Mouse (Mus musculus) intestine, embryonic 14.5 days (tissue): ENCODE measurements around the gene Cphx3. TPM values are rescaled to one million over a fixed set of nuclear protein-coding genes. Genes with fewer than 3 reads are reported as not detected.
"Not testable (repeated sequence)": the region's sequence is repeated elsewhere in the genome, so short reads cannot be mapped to it uniquely, and the experiment has no call there.

ENCODE experiments used
- ATAC-seq: fragments of 200-750 bp; cut with Nextera tagmentation; replicated peaks from 2 replicates; pipeline ENCODE4 v1.8.0; 2017; ENCODE audit warnings: low read depth, moderate number of reproducible peaks, moderate TSS enrichment, moderate library complexity; ENCODE audit not compliant: low FRiP score, low TSS enrichment
- DNase-seq: peaks from one replicate; pipeline ENCODE4 v3.0.0-alpha.2; 2018; ENCODE audit warnings: low spot score
- H3K27ac ChIP-seq: fragments of 300-500 bp; sonication (generic); 2 replicates; pipeline ENCODE4 v1.5.1; 2014; ENCODE audit warnings: low read depth, mild to moderate bottlenecking, control low read depth
- H3K27me3 ChIP-seq: fragments of 300-500 bp; sonication (generic); replicated peaks from 2 replicates; pipeline ENCODE4 v1.6.1; 2014; ENCODE audit warnings: low read length, control low read depth; ENCODE audit not compliant: control insufficient read depth, insufficient read depth
- H3K36me3 ChIP-seq: fragments of 300-500 bp; sonication (generic); 2 replicates; pipeline ENCODE4 v1.6.1; 2014; ENCODE audit warnings: low read length, control low read depth; ENCODE audit not compliant: control insufficient read depth, insufficient read depth
- H3K4me1 ChIP-seq: fragments of 300-500 bp; sonication (generic); replicated peaks from 2 replicates; pipeline ENCODE4 v1.6.1; 2014; ENCODE audit warnings: low read length, control low read depth, mixed read lengths; ENCODE audit not compliant: control insufficient read depth, insufficient read depth
- H3K4me2 ChIP-seq: fragments of 300-500 bp; sonication (generic); 2 replicates; pipeline ENCODE4 v1.6.1; 2014; ENCODE audit warnings: low read length
- H3K4me3 ChIP-seq: fragments of 300-500 bp; sonication (generic); 2 replicates; pipeline ENCODE4 v1.5.1; 2014; ENCODE audit warnings: low read depth, low read length, control low read depth, mixed read lengths
- H3K9ac ChIP-seq: fragments of 300-500 bp; sonication (generic); 2 replicates; pipeline ENCODE4 v1.6.1; 2014; ENCODE audit warnings: mild to moderate bottlenecking, low read length
- H3K9me3 ChIP-seq: fragments of 300-500 bp; sonication (generic); 2 replicates; pipeline ENCODE4 v1.6.1; 2016; ENCODE audit warnings: low read length, control low read depth; ENCODE audit not compliant: control insufficient read depth
- WGBS: fragments of 180-500 bp; shearing (Covaris S2); extraction: QIAGEN DNeasy Blood & Tissue Kit; methylation state at CpG from one replicate; pipeline ENCODE4 v1.1.7; 2014; 5-methylcytosine and 5-hydroxymethylcytosine counted together
- polyA plus RNA-seq: library from polyadenylated mRNA; unstranded; fragments of >200 nt; fragmentation: Nextera tagmentation; extraction: Ambion mirVana; gene quantifications from 2 replicates; pipeline ENCODE4 v1.2.1, GENCODE M21; 2014

The Cphx3 gene
- polyA plus RNA-seq, 1 experiment from 2014 or later = 0.68 TPM

- not testable (repeated sequence) for H3K4me2 ChIP-seq, H3K27ac ChIP-seq, H3K4me1 ChIP-seq, H3K4me3 ChIP-seq, H3K36me3 ChIP-seq, H3K9ac ChIP-seq, H3K27me3 ChIP-seq, DNase-seq, H3K9me3 ChIP-seq
- ATAC-seq = peak; percentile 91
- no CpG with 5 or more reads among the region's 44 CpGs for WGBS
Observed at GRCm38 (mm10) chr14:26066574-26067324, 15.3 kb upstream of the Cphx3 start.

- H3K4me1 ChIP-seq, H3K9me3 ChIP-seq, H3K27ac ChIP-seq, H3K4me2 ChIP-seq, H3K9ac ChIP-seq, H3K36me3 ChIP-seq, H3K27me3 ChIP-seq, DNase-seq, H3K4me3 ChIP-seq: not testable (repeated sequence)
- ATAC-seq = peak; percentile 91
- WGBS = no CpG with 5 or more reads among the region's 10 CpGs
Observed at GRCm38 (mm10) chr14:26067325-26067633, 14.8 kb upstream of the Cphx3 start, which contains the start of gene Tmem254c. Gene Tmem254c, minus strand, starts transcription at chr14:26067355.

GRCm38 (mm10) chr14:26076620-26077390 lies 5.3 kb upstream of the Cphx3 start:
- no CpG with 5 or more reads among the region's 5 CpGs for WGBS
- H3K4me1 ChIP-seq, H3K4me3 ChIP-seq, H3K36me3 ChIP-seq, H3K4me2 ChIP-seq, H3K27me3 ChIP-seq, H3K27ac ChIP-seq, H3K9ac ChIP-seq, DNase-seq, H3K9me3 ChIP-seq: not testable (repeated sequence)
- peak; percentile 93 for ATAC-seq

GRCm38 (mm10) chr14:26081216-26081615 lies 881 bp upstream of the Cphx3 start, which contains the start of gene Cphx2:
Gene Cphx2, plus strand, starts transcription at chr14:26081516.
- no CpG with 5 or more reads among the region's 6 CpGs for WGBS

GRCm38 (mm10) chr14:26097622-26098021 lies 15.5 kb downstream of the Cphx3 start:
- not testable (repeated sequence) for H3K27me3 ChIP-seq, H3K4me2 ChIP-seq, H3K4me3 ChIP-seq, H3K4me1 ChIP-seq, ATAC-seq, H3K36me3 ChIP-seq, H3K9ac ChIP-seq, H3K27ac ChIP-seq, H3K9me3 ChIP-seq, DNase-seq
- WGBS = no CpG with 5 or more reads among the region's 3 CpGs

More at GRCm38 (mm10) chr14:26081216-26081615, 881 bp upstream of the Cphx3 start, which contains the start of gene Cphx2:
- H3K27ac ChIP-seq, ATAC-seq, H3K9ac ChIP-seq, DNase-seq, H3K36me3 ChIP-seq, H3K4me2 ChIP-seq, H3K4me1 ChIP-seq, H3K27me3 ChIP-seq, H3K9me3 ChIP-seq, H3K4me3 ChIP-seq: not testable (repeated sequence)

- not testable (repeated sequence) for H3K9ac ChIP-seq, H3K9me3 ChIP-seq, H3K27me3 ChIP-seq, H3K36me3 ChIP-seq, H3K4me2 ChIP-seq, DNase-seq, H3K4me1 ChIP-seq, ATAC-seq, H3K27ac ChIP-seq, H3K4me3 ChIP-seq
- no CpG with 5 or more reads among the region's 7 CpGs for WGBS
Observed at GRCm38 (mm10) chr14:26118150-26118549, 36.1 kb downstream of the Cphx3 start, which contains the start of gene Duxbl2. Gene Duxbl2, plus strand, starts transcription at chr14:26118349.

- not testable (repeated sequence) for H3K4me1 ChIP-seq, H3K4me3 ChIP-seq, H3K27me3 ChIP-seq, H3K36me3 ChIP-seq, H3K27ac ChIP-seq, H3K9ac ChIP-seq, DNase-seq, H3K4me2 ChIP-seq, H3K9me3 ChIP-seq
- ATAC-seq = peak; percentile 92
- no CpG with 5 or more reads among the region's 18 CpGs for WGBS
Observed at GRCm38 (mm10) chr14:26118550-26119000, 36.5 kb downstream of the Cphx3 start.

- H3K27ac ChIP-seq, H3K36me3 ChIP-seq, DNase-seq, H3K4me1 ChIP-seq, H3K27me3 ChIP-seq, H3K4me2 ChIP-seq, H3K4me3 ChIP-seq, H3K9ac ChIP-seq, H3K9me3 ChIP-seq: not testable (repeated sequence)
- ATAC-seq = peak; percentile 14; the same call in 1 of the 2 replicates
- no CpG with 5 or more reads among the region's 7 CpGs for WGBS
Observed at GRCm38 (mm10) chr14:26119095-26119494, 37.0 kb downstream of the Cphx3 start.
